In genomic region chr8:44936481-44936961, GRCm38 (mm10) we compare ENCODE assay signal across 7 mouse cellular contexts. TPM values are rescaled to one million over a fixed set of nuclear protein-coding genes. Genes with fewer than 3 reads are reported as not detected.
DNase-seq lines count a peak whose midpoint lies in the region; ATAC-seq and TF ChIP-seq lines count a peak whose summit lies in the region.

No protein-coding gene starts in this region.

- no peaks in the 10 kb centered on the region for H3K36me3 ChIP-seq in lung, embryonic 14.5 days (ENCODE audit: insufficient read depth)
- peaks cover 7% of the 10 kb centered on the region; the same call in 1 of the 2 replicates for H3K36me3 ChIP-seq in embryonic facial prominence, embryonic 14.5 days (ENCODE audit: control insufficient read depth, insufficient read depth, low read length)
- H3K36me3 ChIP-seq in limb, embryonic 11.5 days (ENCODE audit: control insufficient read depth, insufficient read depth, low read length): no peaks in the 10 kb centered on the region

- H3K9me3 ChIP-seq in lung, embryonic 14.5 days (ENCODE audit: low read depth, low read length): no peaks in the 10 kb centered on the region
- no peaks in the 10 kb centered on the region for H3K9me3 ChIP-seq in embryonic facial prominence, embryonic 14.5 days (ENCODE audit: control insufficient read depth, low read length)
- H3K9me3 ChIP-seq in limb, embryonic 11.5 days (ENCODE audit: control insufficient read depth, low read length): no peaks in the 10 kb centered on the region

- DNase-seq in lung, embryonic 14.5 days: peak; percentile 70
- no peak for DNase-seq in lung, postnatal 14 days
- peak; percentile 78 for DNase-seq in embryonic facial prominence, embryonic 14.5 days (ENCODE audit: low spot score)
- peak; percentile 61 for DNase-seq in limb, embryonic 11.5 days (ENCODE audit: low spot score)
- DNase-seq in retina, postnatal 1 day: peak; percentile 83
- DNase-seq in right cerebral cortex, postnatal 10 days (ENCODE audit: low spot score in 2 of 2): no peak
- no peak for DNase-seq in adrenal gland, postnatal 4 days (ENCODE audit: low spot score in 2 of 2)

- no peaks in the 10 kb centered on the region for H3K27me3 ChIP-seq in lung, embryonic 14.5 days (ENCODE audit: insufficient read depth, low read length)
- no peaks in the 10 kb centered on the region; the same call in 1 of the 2 replicates for H3K27me3 ChIP-seq in embryonic facial prominence, embryonic 14.5 days (replicated peaks; ENCODE audit: control insufficient read depth, insufficient read depth, low read length)
- no peaks in the 10 kb centered on the region for H3K27me3 ChIP-seq in limb, embryonic 11.5 days (ENCODE audit: control insufficient read depth, insufficient read depth, low read length)

- H3K9ac ChIP-seq in lung, embryonic 14.5 days: peak overlapping the region; percentile 75
- peak overlapping the region; percentile 84 for H3K9ac ChIP-seq in embryonic facial prominence, embryonic 14.5 days (ENCODE audit: low read depth, low read length)
- H3K9ac ChIP-seq in limb, embryonic 11.5 days (ENCODE audit: low read length): peak overlapping the region; percentile 86

- H3K27ac ChIP-seq in lung, embryonic 14.5 days (ENCODE audit: low read depth): peak overlapping the region; percentile 93
- peak overlapping the region; percentile 93 for H3K27ac ChIP-seq in embryonic facial prominence, embryonic 14.5 days (replicated peaks; ENCODE audit: low read depth, low read length)
- H3K27ac ChIP-seq in limb, embryonic 11.5 days (replicated peaks; ENCODE audit: low read depth, low read length): peak overlapping the region; percentile 90

- ATAC-seq in lung, embryonic 14.5 days (ENCODE audit: insufficient read depth): no peak
- no peak for ATAC-seq in embryonic facial prominence, embryonic 14.5 days (ENCODE audit: low read depth)
- ATAC-seq in limb, embryonic 11.5 days (ENCODE audit: insufficient number of reproducible peaks, low FRiP score, low TSS enrichment, low read depth): no peak

- WGBS in lung, embryonic 14.5 days: 0% methylated on average over 16 of the region's 16 CpGs
- under 1% methylated on average over 16 of the region's 16 CpGs for whole genome bisulfite sequencing in embryonic facial prominence, embryonic 14.5 days
- 0% methylated on average over 16 of the region's 16 CpGs for WGBS in limb, embryonic 11.5 days

- peak overlapping the region; percentile 68 for H3K4me3 ChIP-seq in lung, embryonic 14.5 days (ENCODE audit: low read depth, low read length)
- H3K4me3 ChIP-seq in embryonic facial prominence, embryonic 14.5 days (ENCODE audit: low read depth, low read length): peak overlapping the region; percentile 79
- H3K4me3 ChIP-seq in limb, embryonic 11.5 days (ENCODE audit: low read depth, low read length): peak overlapping the region; percentile 86

- peak overlapping the region; percentile 82 for H3K4me2 ChIP-seq in lung, embryonic 14.5 days
- peak overlapping the region; percentile 84 for H3K4me2 ChIP-seq in embryonic facial prominence, embryonic 14.5 days (ENCODE audit: low read depth, low read length)
- H3K4me2 ChIP-seq in limb, embryonic 11.5 days (ENCODE audit: low read depth, severe bottlenecking): peak overlapping the region; percentile 67

- TF ChIP-seq CTCF in lung, embryonic 14.5 days (IDR thresholded peaks at IDR 0.05; ENCODE audit: low read depth): no peak

- H3K4me1 ChIP-seq in lung, embryonic 14.5 days (ENCODE audit: insufficient read depth): no peaks in the 10 kb centered on the region
- H3K4me1 ChIP-seq in embryonic facial prominence, embryonic 14.5 days (ENCODE audit: control insufficient read depth, insufficient read depth, low read length): peaks cover 16% of the 10 kb centered on the region
- H3K4me1 ChIP-seq in limb, embryonic 11.5 days (ENCODE audit: control insufficient read depth, insufficient read depth, low read length): peaks cover 4% of the 10 kb centered on the region

RNA-seq across cellular contexts. Expression of gene Fat1, which starts 1.3 kb away (rescaled TPM):
- 30.6 and 32.1 TPM in 2 replicates for polyA plus RNA-seq in lung, embryonic 14.5 days (2014; fragmentation: Nextera tagmentation; extraction: Ambion mirVana)
- polyA plus RNA-seq in embryonic facial prominence, embryonic 14.5 days (2014; fragmentation: Nextera tagmentation; extraction: Ambion mirVana): 40.7 and 42.7 TPM in 2 replicates
- 35.6 and 37.0 TPM in 2 replicates for polyA plus RNA-seq in limb, embryonic 11.5 days (2014; fragmentation: Nextera tagmentation; extraction: Ambion mirVana)
- total RNA-seq in adrenal gland, postnatal 4 days (2021): 10 to 100 TPM; 75.5 to 90.7 TPM

Comparison
In these comparisons a context has a peak if more than half of its experiments do, and no peak if none do; other contexts are left out.
1. DNase-seq: peak in lung, embryonic 14.5 days (single experiment), embryonic facial prominence, embryonic 14.5 days (single experiment), limb, embryonic 11.5 days (single experiment) and retina, postnatal 1 day (single experiment); none in lung, postnatal 14 days (single experiment), right cerebral cortex, postnatal 10 days (0 of 2) and adrenal gland, postnatal 4 days (0 of 2).
2. Peak in every context shown above with its lines, with median percentiles within 50 percentile points of each other: H3K27ac ChIP-seq, H3K4me2 ChIP-seq, H3K4me3 ChIP-seq and H3K9ac ChIP-seq.